Comparison of ENCODE assay signal across 10 mouse cellular contexts in genomic region chr11:95383331-95383986, GRCm38 (mm10). TPM values are rescaled to one million over a fixed set of nuclear protein-coding genes. Genes with fewer than 3 reads are reported as not detected.
DNase-seq lines count a peak whose midpoint lies in the region; ATAC-seq and TF ChIP-seq lines count a peak whose summit lies in the region.
"Had no signal": no experiment of that assay in that cellular context is flagged by ENCODE, and none has a peak within 500 bp of the region (broad histone marks: within the 10 kb centered on the region; RNA-seq: fewer than 3 reads in every experiment).

No protein-coding gene starts in this region.

- TF ChIP-seq CTCF in lung, adult 2 months (IDR thresholded peaks at IDR 0.05; ENCODE audit: insufficient read depth, low read length): no peak
- no peak for TF ChIP-seq CTCF in stomach, postnatal 0 days (IDR thresholded peaks at IDR 0.05; ENCODE audit: low read depth)

- TF ChIP-seq EP300 in stomach, postnatal 0 days (optimal IDR thresholded peaks at IDR 0.05): no peak

- no peak overlapping the region for H3K9ac ChIP-seq in stomach, postnatal 0 days (ENCODE audit: low read length)
- H3K9ac ChIP-seq: forebrain, embryonic 13.5 days had no signal

- H3K27me3 ChIP-seq in erythroblast, embryonic 14.5 days (ENCODE audit: control insufficient read depth): no peaks in the 10 kb centered on the region; the same call in 1 of the 2 replicates
- H3K27me3 ChIP-seq in stomach, postnatal 0 days (ENCODE audit: control insufficient read depth, insufficient read depth, low read length): no peaks in the 10 kb centered on the region
- H3K27me3 ChIP-seq: forebrain, embryonic 13.5 days had no signal

- no peak overlapping the region for H3K4me2 ChIP-seq in stomach, postnatal 0 days (replicated peaks; ENCODE audit: low read depth)

- H3K4me1 ChIP-seq in erythroblast, embryonic 14.5 days (ENCODE audit: control insufficient read depth): peaks cover 53% of the 10 kb centered on the region
- peaks cover 7% of the 10 kb centered on the region for H3K4me1 ChIP-seq in lung, adult 2 months (ENCODE audit: control insufficient read depth, insufficient read depth, low read length)
- H3K4me1 ChIP-seq in stomach, postnatal 0 days (replicated peaks; ENCODE audit: control insufficient read depth, insufficient read depth): no peaks in the 10 kb centered on the region

- peak overlapping the region; percentile 88 for H3K4me3 ChIP-seq in erythroblast, embryonic 14.5 days (replicated peaks)
- H3K4me3 ChIP-seq in lung, adult 2 months (replicated peaks; ENCODE audit: extremely low read depth, low read depth, low read length): no peak overlapping the region
- no peak overlapping the region for H3K4me3 ChIP-seq in stomach, postnatal 0 days (ENCODE audit: low read depth, low read length)

- 63% methylated on average over 5 of the region's 5 CpGs for WGBS in lung, adult 2 months
- 77% methylated on average over 5 of the region's 5 CpGs for WGBS in stomach, postnatal 0 days

- no peak for ATAC-seq in erythroblast, adult 5-6 weeks (replicated peaks; ENCODE audit: low FRiP score, poor library complexity, severe bottlenecking)
- ATAC-seq in stomach, postnatal 0 days (ENCODE audit: low FRiP score, low TSS enrichment): no peak
- ATAC-seq in granulocyte monocyte progenitor cell, adult 5-6 weeks (replicated peaks; ENCODE audit: poor library complexity, severe bottlenecking): no peak

- intact Hi-C loops in heart, postnatal 10 days (cut with DNase I): loop anchor here (5.0 kb wide), 2 partner anchors 46 to 126 kb away; partner anchors contain the start of gene Fam117a

- 0 out of 2 replicates have a peak overlapping the region, but pooled peaks have one; percentile 13 for H3K27ac ChIP-seq in stomach, postnatal 0 days (replicated peaks)

- peaks cover 74% of the 10 kb centered on the region for H3K36me3 ChIP-seq in erythroblast, embryonic 14.5 days (ENCODE audit: control insufficient read depth)
- H3K36me3 ChIP-seq in stomach, postnatal 0 days (ENCODE audit: control insufficient read depth, insufficient read depth, low read length): 0 out of 2 replicates have a peak, but pooled peaks cover 5% of the 10 kb centered on the region

- no peak for TF ChIP-seq POLR2A in lung, adult 2 months (IDR thresholded peaks at IDR 0.05; ENCODE audit: borderline replicate concordance, extremely low read depth, low read depth, low read length)

- peaks cover 2% of the 10 kb centered on the region; the same call in 1 of the 2 replicates for H3K9me3 ChIP-seq in erythroblast, embryonic 14.5 days (ENCODE audit: control insufficient read depth, low read length)
- H3K9me3 ChIP-seq in stomach, postnatal 0 days (ENCODE audit: control insufficient read depth, low read length): no peaks in the 10 kb centered on the region
- H3K9me3 ChIP-seq: forebrain, embryonic 13.5 days; megakaryocyte, embryonic 14.5 days had no signal

- peak; percentile 48 for DNase-seq in lung, postnatal 10 days
- DNase-seq in lung, adult 2 months: no peak
- DNase-seq in heart, postnatal 10 days: peak; percentile 62 to 65
- DNase-seq in stomach, postnatal 0 days (ENCODE audit: low spot score): no peak
- DNase-seq in kidney, postnatal 10 days: no peak

RNA-seq across cellular contexts. Expression of gene Slc35b1, which starts 1.0 kb away (rescaled TPM):
- 0.78 and 0.98 TPM in 2 replicates for polyA plus RNA-seq in erythroblast, embryonic 14.5 days (2012)
- total RNA-seq in erythroblast, adult 5-6 weeks (2015; ENCODE audit: low replicate concordance): 20.8 and 23.0 TPM in 2 replicates
- total RNA-seq in erythroblast, adult 5-6 weeks (2017; ENCODE audit: low replicate concordance): 31.4 and 40.6 TPM in 2 replicates
- 60.6 and 80.9 TPM in 2 replicates for polyA plus RNA-seq in lung, adult 2 months (2012; rRNA removed)
- total RNA-seq in heart, postnatal 10 days (2021): 10 to 100 TPM; 51.0 to 52.8 TPM
- polyA plus RNA-seq in stomach, postnatal 0 days (2015; fragmentation: Nextera tagmentation; extraction: Ambion mirVana): 106 and 110 TPM in 2 replicates
- total RNA-seq in granulocyte monocyte progenitor cell, adult 5-6 weeks (2014; fragmentation: Nextera tagmentation): 66.6 and 71.2 TPM in 2 replicates
- total RNA-seq in granulocyte monocyte progenitor cell, adult 5-6 weeks (2017): 82.3 and 85.1 TPM in 2 replicates

RNA-seq across cellular contexts. Expression of gene Spop, which starts 30.4 kb away (rescaled TPM):
- polyA plus RNA-seq in erythroblast, embryonic 14.5 days (2012): 2.4 and 3.0 TPM in 2 replicates
- 38.9 and 51.9 TPM in 2 replicates for total RNA-seq in erythroblast, adult 5-6 weeks (2015; ENCODE audit: low replicate concordance)
- total RNA-seq in erythroblast, adult 5-6 weeks (2017; ENCODE audit: low replicate concordance): 43.5 and 60.1 TPM in 2 replicates
- polyA plus RNA-seq in lung, adult 2 months (2012; rRNA removed): 70.1 and 125 TPM in 2 replicates
- total RNA-seq in heart, postnatal 10 days (2021): 100 to 1,000 TPM; 132 to 136 TPM
- polyA plus RNA-seq in stomach, postnatal 0 days (2015; fragmentation: Nextera tagmentation; extraction: Ambion mirVana): 92.4 and 96.0 TPM in 2 replicates
- 80.9 and 94.8 TPM in 2 replicates for total RNA-seq in granulocyte monocyte progenitor cell, adult 5-6 weeks (2014; fragmentation: Nextera tagmentation)
- 65.8 and 70.6 TPM in 2 replicates for total RNA-seq in granulocyte monocyte progenitor cell, adult 5-6 weeks (2017)

RNA-seq across cellular contexts. Expression of gene Fam117a, which starts 46.6 kb away (rescaled TPM):
- 184 and 248 TPM in 2 replicates for polyA plus RNA-seq in erythroblast, embryonic 14.5 days (2012)
- 321 and 423 TPM in 2 replicates for total RNA-seq in erythroblast, adult 5-6 weeks (2015; ENCODE audit: low replicate concordance)
- 386 and 450 TPM in 2 replicates for total RNA-seq in erythroblast, adult 5-6 weeks (2017; ENCODE audit: low replicate concordance)
- polyA plus RNA-seq in lung, adult 2 months (2012; rRNA removed): 55.8 and 59.8 TPM in 2 replicates
- 10 to 100 TPM in 1 of 2 experiments, 1 to 10 TPM in 1; 9.1 to 14.0 TPM for total RNA-seq in heart, postnatal 10 days (2021)
- polyA plus RNA-seq in stomach, postnatal 0 days (2015; fragmentation: Nextera tagmentation; extraction: Ambion mirVana): 5.7 and 6.7 TPM in 2 replicates
- total RNA-seq in granulocyte monocyte progenitor cell, adult 5-6 weeks (2014; fragmentation: Nextera tagmentation): 127 and 147 TPM in 2 replicates
- total RNA-seq in granulocyte monocyte progenitor cell, adult 5-6 weeks (2017): 90.2 and 90.8 TPM in 2 replicates

Comparison
In these comparisons a context has a peak if more than half of its experiments do, and no peak if none do; other contexts are left out.
1. DNase-seq: peak in lung, postnatal 10 days (single experiment) and heart, postnatal 10 days (2 of 2); none in lung, adult 2 months (single experiment), stomach, postnatal 0 days (single experiment) and kidney, postnatal 10 days (single experiment).
2. RNA of gene Fam117a, which starts 46.6 kb away (total RNA-seq): 321 to 450 TPM in erythroblast, adult 5-6 weeks and 90.2 to 147 TPM in granulocyte monocyte progenitor cell, adult 5-6 weeks; 9.1 to 14.0 TPM in heart, postnatal 10 days; every median in the first group is over 4 times any median in the second.